Mouse (Mus musculus): Measurements from ENCODE around the gene Rcc2.

Rcc2 gene

DNA sequence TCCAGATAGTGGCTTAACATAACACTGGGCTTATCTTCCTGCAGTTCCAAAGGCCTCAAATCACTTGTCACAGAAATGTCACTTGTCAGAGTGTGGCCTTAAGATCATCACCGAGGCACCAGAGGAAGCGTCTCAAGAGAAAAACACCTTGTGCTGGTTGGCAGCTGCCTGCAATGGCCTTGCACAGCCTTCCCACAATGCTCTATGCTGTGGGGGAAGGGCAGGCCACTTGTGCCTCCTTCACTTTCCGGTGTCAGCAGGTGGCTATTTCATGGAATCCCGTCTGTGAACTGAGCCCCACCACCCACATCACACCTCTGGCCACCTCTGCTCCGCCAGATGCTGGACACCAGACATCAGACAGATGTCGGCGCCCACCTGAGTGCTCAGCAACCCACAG, 53.0 kb downstream of the Rcc2 start:
- no peak for DNase-seq (ENCODE audit: inconsistent ontology term)

- no peak for DNase-seq (ENCODE audit: inconsistent ontology term)
Measured at GRCm38 (mm10) chr4:140755811-140756210, 55.5 kb downstream of the Rcc2 start.

- DNase-seq (ENCODE audit: inconsistent ontology term): no peak
Measured at GRCm38 (mm10) chr4:140761601-140762000, 61.3 kb downstream of the Rcc2 start.

DNA sequence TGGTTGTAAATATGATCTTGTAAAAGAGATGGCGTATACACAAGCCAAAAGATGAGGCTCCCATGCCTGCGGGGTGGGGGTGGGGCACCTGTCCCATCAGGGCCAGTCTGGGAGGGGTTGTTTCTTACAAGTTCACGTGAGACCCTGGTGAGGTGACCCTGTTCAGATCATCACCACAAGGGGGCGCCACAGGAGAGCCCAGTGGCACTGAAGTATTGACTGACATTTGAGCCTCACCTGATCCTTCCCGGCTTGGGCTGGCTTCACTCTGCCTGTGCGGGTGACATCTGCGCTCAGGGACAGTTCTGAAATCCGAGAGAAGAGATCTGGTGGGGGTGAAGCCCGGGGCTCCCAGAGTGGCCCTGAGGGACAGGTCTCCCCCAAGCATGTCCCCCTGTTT, 62.8 kb downstream of the Rcc2 start:
- no peak for DNase-seq (ENCODE audit: inconsistent ontology term)

DNA sequence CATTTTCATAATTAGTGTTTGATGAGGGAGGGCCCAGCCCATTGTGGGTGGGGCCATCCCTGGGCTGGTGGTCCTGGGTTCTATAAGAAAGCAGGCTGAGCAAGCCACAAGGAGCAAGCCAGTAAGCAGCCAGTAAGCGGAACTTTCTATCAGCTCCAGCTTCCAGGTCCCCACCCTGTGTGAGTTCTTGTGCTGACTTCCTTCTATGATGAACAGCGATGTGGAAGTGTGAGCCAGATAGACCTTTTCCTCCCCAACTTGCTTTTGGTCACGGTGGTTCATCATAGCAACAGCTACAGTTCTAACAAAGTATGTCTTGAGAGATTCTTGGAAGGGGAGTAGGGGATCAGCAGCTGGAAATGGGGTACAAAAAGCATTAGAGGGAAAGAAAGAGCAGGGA, 65.6 kb downstream of the Rcc2 start:
- DNase-seq (ENCODE audit: inconsistent ontology term): no peak

GRCm38 (mm10) chr4:140768973-140769372, 68.6 kb downstream of the Rcc2 start:
- no peak for DNase-seq (ENCODE audit: inconsistent ontology term)

- peak; percentile 86 for DNase-seq (ENCODE audit: inconsistent ontology term)
Measured at GRCm38 (mm10) chr4:140770433-140770832, 70.1 kb downstream of the Rcc2 start.

- no peak for DNase-seq (ENCODE audit: inconsistent ontology term)
Measured at GRCm38 (mm10) chr4:140771091-140771490, 70.8 kb downstream of the Rcc2 start.

Measured in Muller cell, postnatal 12 days (primary cell).